Mouse (Mus musculus) midbrain, embryonic 11.5 days (tissue): ENCODE measurements around the gene Tspan4. TPM values are rescaled to one million over a fixed set of nuclear protein-coding genes. Genes with fewer than 3 reads are reported as not detected.

ENCODE experiments used
- ATAC-seq: fragments of 200-750 bp; cut with Nextera tagmentation; 2 replicates; pipeline ENCODE4 v1.8.0; 2017; ENCODE audit warnings: moderate TSS enrichment, moderate library complexity; ENCODE audit not compliant: low FRiP score
- DNase-seq: peaks from one replicate; pipeline ENCODE4 v3.0.0; 2015; ENCODE audit warnings: low spot score; ENCODE audit errors: missing footprints
- H3K27ac ChIP-seq: fragments of 300-500 bp; sonication (generic); 2 replicates; pipeline ENCODE4 v1.5.1; 2014; ENCODE audit warnings: low read depth, low read length
- H3K27me3 ChIP-seq: fragments of 300-500 bp; sonication (generic); 2 replicates; pipeline ENCODE4 v1.6.1; 2014; ENCODE audit warnings: mild to moderate bottlenecking, low read length, moderate library complexity, mixed read lengths; ENCODE audit not compliant: control insufficient read depth, insufficient read depth
- H3K36me3 ChIP-seq: fragments of 300-500 bp; sonication (generic); 2 replicates; pipeline ENCODE4 v1.6.1; 2014; ENCODE audit warnings: mild to moderate bottlenecking, low read length, moderate library complexity, mixed read lengths; ENCODE audit not compliant: control insufficient read depth, insufficient read depth
- H3K4me1 ChIP-seq: fragments of 300-500 bp; sonication (generic); 2 replicates; pipeline ENCODE4 v1.6.1; 2014; ENCODE audit warnings: low read length; ENCODE audit not compliant: control insufficient read depth, insufficient read depth
- H3K4me2 ChIP-seq: fragments of 300-500 bp; sonication (generic); 2 replicates; pipeline ENCODE4 v1.6.1; 2014; ENCODE audit warnings: mild to moderate bottlenecking, moderate library complexity
- H3K4me3 ChIP-seq: fragments of 300-500 bp; sonication (generic); 2 replicates; pipeline ENCODE4 v1.5.1; 2014; ENCODE audit warnings: low read depth, low read length
- H3K9ac ChIP-seq: fragments of 300-500 bp; sonication (generic); 2 replicates; pipeline ENCODE4 v1.6.1; 2014; ENCODE audit warnings: low read length
- H3K9me3 ChIP-seq: fragments of 300-500 bp; sonication (generic); 2 replicates; pipeline ENCODE4 v1.6.1; 2016; ENCODE audit warnings: low read length; ENCODE audit not compliant: control insufficient read depth
- WGBS: fragments of 180-500 bp; shearing (Covaris S2); extraction: QIAGEN DNeasy Blood & Tissue Kit; methylation state at CpG from one replicate; pipeline ENCODE4 v1.1.7; 2014; 5-methylcytosine and 5-hydroxymethylcytosine counted together
- polyA plus RNA-seq: library from polyadenylated mRNA; unstranded; fragments of >200 nt; fragmentation: Nextera tagmentation; extraction: Ambion mirVana; gene quantifications from 2 replicates; pipeline ENCODE4 v1.2.1, GENCODE M21; 2014

Gene Tspan4
- polyA plus RNA-seq, 1 experiment from 2014 or later: 28.6 TPM

- Histone ChIP-seq H3K9me3 (no peaks in the 10 kb centered on the region), H3K9ac (no peak overlapping the region), H3K27me3 (peaks cover 25% of the 10 kb centered on the region), H3K4me1 (peaks cover 13% of the 10 kb centered on the region), H3K4me2 (no peak overlapping the region), H3K27ac (no peak overlapping the region), H3K36me3 (no peaks in the 10 kb centered on the region; the same call in 1 of the 2 replicates), H3K4me3 (no peak overlapping the region)
- 90% methylated on average over 14 of the region's 14 CpGs for WGBS
- ATAC-seq: no peak
- no peak for DNase-seq
Observed at GRCm38 (mm10) chr7:141457236-141457635, 17.8 kb upstream of the Tspan4 start.

- no peaks in the 10 kb centered on the region for H3K36me3 ChIP-seq
- H3K27ac ChIP-seq: no peak overlapping the region
- no peaks in the 10 kb centered on the region for H3K9me3 ChIP-seq
- 73% methylated on average over 15 of the region's 15 CpGs for WGBS
- ATAC-seq (no peak), DNase-seq (peak; percentile 91)
- peaks cover 13% of the 10 kb centered on the region for H3K4me1 ChIP-seq
- no peak overlapping the region for H3K4me3 ChIP-seq
- no peak overlapping the region for H3K9ac ChIP-seq
- H3K27me3 ChIP-seq: peaks cover 34% of the 10 kb centered on the region
- no peak overlapping the region for H3K4me2 ChIP-seq
Observed at GRCm38 (mm10) chr7:141457986-141458660, 16.9 kb upstream of the Tspan4 start.

GRCm38 (mm10) chr7:141458661-141459060, 16.4 kb upstream of the Tspan4 start:
- no peak overlapping the region for H3K9ac ChIP-seq
- no peak overlapping the region for H3K4me3 ChIP-seq
- no peak overlapping the region for H3K4me2 ChIP-seq
- DNase-seq (no peak), ATAC-seq (no peak)
- no peaks in the 10 kb centered on the region for H3K9me3 ChIP-seq
- H3K27me3 ChIP-seq: peaks cover 39% of the 10 kb centered on the region
- WGBS: 92% methylated on average over 11 of the region's 11 CpGs
- no peaks in the 10 kb centered on the region for H3K36me3 ChIP-seq
- no peak overlapping the region for H3K27ac ChIP-seq
- H3K4me1 ChIP-seq: peaks cover 13% of the 10 kb centered on the region

- no peak overlapping the region for H3K9ac ChIP-seq
- H3K9me3 ChIP-seq: no peaks in the 10 kb centered on the region
- H3K4me3 ChIP-seq: no peak overlapping the region
- no peaks in the 10 kb centered on the region for H3K36me3 ChIP-seq
- ATAC-seq (no peak), DNase-seq (no peak)
- H3K4me2 ChIP-seq: no peak overlapping the region
- peaks cover 13% of the 10 kb centered on the region for H3K4me1 ChIP-seq
- WGBS: 90% methylated on average over 17 of the region's 17 CpGs
- peaks cover 45% of the 10 kb centered on the region for H3K27me3 ChIP-seq
- no peak overlapping the region for H3K27ac ChIP-seq
Observed at GRCm38 (mm10) chr7:141459301-141459711, 15.7 kb upstream of the Tspan4 start.

- no peak for ATAC-seq
- Histone ChIP-seq H3K4me1 (peaks cover 17% of the 10 kb centered on the region), H3K9ac (no peak overlapping the region), H3K4me2 (no peak overlapping the region), H3K9me3 (no peaks in the 10 kb centered on the region), H3K4me3 (no peak overlapping the region), H3K27ac (no peak overlapping the region), H3K36me3 (no peaks in the 10 kb centered on the region), H3K27me3 (peaks cover 52% of the 10 kb centered on the region)
- no peak for DNase-seq
- 79% methylated on average over 5 of the region's 5 CpGs for WGBS
Observed at GRCm38 (mm10) chr7:141460001-141460390, 15.0 kb upstream of the Tspan4 start.

- no peak within 1 kb of the TSS for H3K27ac ChIP-seq
- peaks cover 58% of the 10 kb centered on the region for H3K27me3 ChIP-seq
- H3K4me3 ChIP-seq: peak within 1 kb of the TSS; percentile 35
- H3K9ac ChIP-seq: peak within 1 kb of the TSS; percentile 34; the same call in 1 of the 2 replicates
- no peaks in the 10 kb centered on the region for H3K9me3 ChIP-seq
- DNase-seq: no peak
- H3K4me1 ChIP-seq: peaks cover 18% of the 10 kb centered on the region
- H3K36me3 ChIP-seq: no peaks in the 10 kb centered on the region
- ATAC-seq: no peak
- peak within 1 kb of the TSS; percentile 43 for H3K4me2 ChIP-seq
- 77% methylated on average over 15 of the region's 15 CpGs for WGBS
Observed at GRCm38 (mm10) chr7:141460391-141461113, 14.5 kb upstream of the Tspan4 start, which contains the start of gene Cracr2b. Gene Cracr2b (plus strand): TSS chr7:141461094.

- ATAC-seq (no peak), DNase-seq (peak; percentile 86)
- Histone ChIP-seq H3K27ac (no peak overlapping the region), H3K9me3 (no peaks in the 10 kb centered on the region), H3K4me3 (peak overlapping the region; percentile 35), H3K4me1 (peaks cover 10% of the 10 kb centered on the region), H3K9ac (peak overlapping the region; percentile 34; the same call in 1 of the 2 replicates), H3K4me2 (peak overlapping the region; percentile 43), H3K27me3 (peaks cover 67% of the 10 kb centered on the region), H3K36me3 (no peaks in the 10 kb centered on the region)
- WGBS: 3% methylated on average over 52 of the region's 59 CpGs
Observed at GRCm38 (mm10) chr7:141461521-141462332, 13.3 kb upstream of the Tspan4 start.

GRCm38 (mm10) chr7:141462333-141462821, 12.7 kb upstream of the Tspan4 start:
- Histone ChIP-seq H3K9ac (no peak overlapping the region), H3K9me3 (no peaks in the 10 kb centered on the region), H3K36me3 (no peaks in the 10 kb centered on the region), H3K4me2 (peak overlapping the region; percentile 43; the same call in 1 of the 2 replicates), H3K4me3 (peak overlapping the region; percentile 35; the same call in 1 of the 2 replicates), H3K27ac (no peak overlapping the region), H3K4me1 (peaks cover 13% of the 10 kb centered on the region), H3K27me3 (peaks cover 71% of the 10 kb centered on the region)
- peak; percentile 84 for DNase-seq
- whole genome bisulfite sequencing: 17% methylated on average over 5 of the region's 5 CpGs
- no peak for ATAC-seq
